Mouse (Mus musculus) heart, adult 2 months (tissue): ENCODE results near the gene Qprt.

Experiments used
- CTCF ChIP-seq: fragments of 200-600 bp; IDR thresholded peaks from 2 replicates; pipeline ENCODE4 v1.8.1; 2022; ENCODE audit warnings: antibody characterized with exemption, mild to moderate bottlenecking, moderate library complexity
- POLR2A ChIP-seq: fragments of 200-500 bp; IDR thresholded peaks from 2 replicates; pipeline ENCODE4 v1.6.1; 2011; ENCODE audit warnings: mild to moderate bottlenecking, low read depth, low read length, control low read depth; ENCODE audit not compliant: insufficient read depth

- TF ChIP-seq POLR2A (no peak), CTCF (no peak)
These were observed 25.9 kb upstream of the Qprt start for GRCm38 (mm10) chr7:127147901-127148300.
